Mouse (Mus musculus) MEL (cell line): ENCODE measurements around the gene Arhgef2. TPM values are rescaled to one million over a fixed set of nuclear protein-coding genes. Genes with fewer than 3 reads are reported as not detected.

Source experiments
- DNase-seq: peaks from one replicate; pipeline ENCODE4 v3.0.0; 2011; ENCODE audit warnings: low read depth, low spot score
- H3K27ac ChIP-seq: 2 replicates; pipeline ENCODE4 v1.5.1; 2012; ENCODE audit warnings: low read depth, mild to moderate bottlenecking, control low read depth, low read length, moderate library complexity; ENCODE audit not compliant: control insufficient read depth
- H3K27me3 ChIP-seq, 2 experiments: fragments of 150-350 bp in 1 of 2; sonication (generic) in 1 of 2; 2 replicates each; pipeline ENCODE4 v1.6.1; 2012; ENCODE audit warnings: low read length in 2 of 2, mild to moderate bottlenecking in 2 of 2, improper control_type of control experiment in 1 of 2, moderate library complexity in 1 of 2; ENCODE audit not compliant: insufficient read depth in 2 of 2, control insufficient read depth in 1 of 2
- H3K36me3 ChIP-seq, 2 experiments: 2 replicates each; pipeline ENCODE4 v1.6.1; 2012 to 2014; ENCODE audit warnings: low read length in 2 of 2, improper control_type of control experiment in 1 of 2, inconsistent platforms in 1 of 2, mild to moderate bottlenecking in 1 of 2; ENCODE audit not compliant: insufficient read depth in 2 of 2, control insufficient read depth in 1 of 2
- H3K4me1 ChIP-seq, 2 experiments: fragments of 150-350 bp in 1 of 2; sonication (generic) in 1 of 2; 2 replicates each; pipeline ENCODE4 v1.6.1; 2012; ENCODE audit warnings: low read length in 2 of 2, improper control_type of control experiment in 1 of 2, mild to moderate bottlenecking in 1 of 2; ENCODE audit not compliant: insufficient read depth in 2 of 2, control insufficient read depth in 1 of 2
- H3K4me3 ChIP-seq, 2 experiments: fragments of 150-350 bp in 1 of 2; sonication (generic) in 1 of 2; 2 replicates each; pipeline ENCODE4 v1.5.1; 2012; ENCODE audit warnings: low read depth in 2 of 2, low read length in 2 of 2, mild to moderate bottlenecking in 2 of 2, moderate library complexity in 2 of 2, control low read depth in 1 of 2, improper control_type of control experiment in 1 of 2; ENCODE audit not compliant: control insufficient read depth in 1 of 2, insufficient read depth in 1 of 2
- H3K79me2 ChIP-seq: 2 replicates; pipeline ENCODE4 v1.6.1; 2012; ENCODE audit warnings: mild to moderate bottlenecking, low read length, moderate library complexity; ENCODE audit not compliant: control insufficient read depth, poor library complexity, insufficient read depth
- H3K9ac ChIP-seq: 2 replicates; pipeline ENCODE4 v1.6.1; 2012; ENCODE audit warnings: low read depth, mild to moderate bottlenecking, control low read depth, low read length, moderate library complexity; ENCODE audit not compliant: control insufficient read depth, poor library complexity, severe bottlenecking
- H3K9me3 ChIP-seq: fragments of 150-350 bp; sonication (generic); replicated peaks from 2 replicates; pipeline ENCODE4 v1.6.1; 2012; ENCODE audit warnings: mild to moderate bottlenecking, low read length, improper control_type of control experiment, moderate library complexity; ENCODE audit not compliant: insufficient read depth
- CHD1 ChIP-seq: IDR thresholded peaks from 2 replicates; pipeline ENCODE4 v1.6.1; 2012; ENCODE audit warnings: low read depth, mild to moderate bottlenecking, inconsistent platforms, low read length, improper control_type of control experiment
- CTCF ChIP-seq, 3 experiments: IDR thresholded peaks in 2 of 3; conservative IDR thresholded peaks in 1 of 3; 2 replicates each; pipeline ENCODE4 v1.5.1; 2011 to 2012; ENCODE audit warnings: low read length in 3 of 3, low read depth in 2 of 3, mild to moderate bottlenecking in 2 of 3, improper control_type of control experiment in 1 of 3, inconsistent platforms in 1 of 3, mixed read lengths in 1 of 3, moderate library complexity in 1 of 3; ENCODE audit not compliant: control insufficient read depth in 1 of 3, insufficient read depth in 1 of 3, poor library complexity in 1 of 3, severe bottlenecking in 1 of 3
- ELF1 ChIP-seq: IDR thresholded peaks from 2 replicates; pipeline ENCODE4 v1.6.1; 2014; ENCODE audit warnings: low read depth, mild to moderate bottlenecking, inconsistent platforms, low read length, improper control_type of control experiment, moderate library complexity
- ETS1 ChIP-seq: IDR thresholded peaks from 2 replicates; pipeline ENCODE4 v1.6.1; 2012; ENCODE audit warnings: low read depth, mild to moderate bottlenecking, inconsistent platforms, low read length, improper control_type of control experiment, moderate library complexity
- GATA1 ChIP-seq: IDR thresholded peaks from 2 replicates; pipeline ENCODE4 v1.6.1; 2011; ENCODE audit warnings: low read depth, low read length, improper control_type of control experiment
- HCFC1 ChIP-seq: IDR thresholded peaks from 2 replicates; pipeline ENCODE4 v1.6.1; 2012; ENCODE audit warnings: low read depth, mild to moderate bottlenecking, inconsistent platforms, low read length, improper control_type of control experiment, moderate library complexity
- MAX ChIP-seq: IDR thresholded peaks from 2 replicates; pipeline ENCODE4 v1.6.1; 2011; ENCODE audit warnings: low read length, improper control_type of control experiment
- MAZ ChIP-seq: IDR thresholded peaks from 2 replicates; pipeline ENCODE4 v1.6.1; 2012; ENCODE audit warnings: low read depth, mild to moderate bottlenecking, inconsistent platforms, low read length, improper control_type of control experiment
- MXI1 ChIP-seq: IDR thresholded peaks from 2 replicates; pipeline ENCODE4 v1.6.1; 2011; ENCODE audit warnings: mild to moderate bottlenecking, low read depth, low read length, improper control_type of control experiment
- MYB ChIP-seq: IDR thresholded peaks from 2 replicates; pipeline ENCODE4 v1.6.1; 2011; ENCODE audit warnings: mild to moderate bottlenecking, low read depth, low read length, improper control_type of control experiment
- MYC ChIP-seq: IDR thresholded peaks from 2 replicates; pipeline ENCODE4 v1.6.1; 2011; ENCODE audit warnings: low read depth, mild to moderate bottlenecking, low read length, improper control_type of control experiment, moderate library complexity
- NRF1 ChIP-seq: IDR thresholded peaks from 2 replicates; pipeline ENCODE4 v1.6.1; 2014; ENCODE audit warnings: low read depth, mild to moderate bottlenecking, inconsistent platforms, low read length, improper control_type of control experiment, moderate library complexity; ENCODE audit not compliant: poor library complexity, insufficient read depth, severe bottlenecking
- POLR2AphosphoS2 ChIP-seq: IDR thresholded peaks from 2 replicates; pipeline ENCODE4 v1.6.1; 2011; ENCODE audit warnings: low read length, improper control_type of control experiment
- RCOR1 ChIP-seq: IDR thresholded peaks from 2 replicates; pipeline ENCODE4 v1.6.1; 2012; ENCODE audit warnings: low read depth, mild to moderate bottlenecking, inconsistent platforms, low read length, improper control_type of control experiment
- SMC3 ChIP-seq: IDR thresholded peaks from 2 replicates; pipeline ENCODE4 v1.6.1; 2011; ENCODE audit warnings: low read depth, low read length, improper control_type of control experiment
- TAL1 ChIP-seq: IDR thresholded peaks from 2 replicates; pipeline ENCODE4 v1.6.1; 2012; ENCODE audit warnings: mild to moderate bottlenecking, inconsistent platforms, low read length, moderate library complexity, mixed read lengths
- USF1 ChIP-seq: IDR thresholded peaks from 2 replicates; pipeline ENCODE4 v1.6.1; 2014; ENCODE audit warnings: low read depth, mild to moderate bottlenecking, inconsistent platforms, low read length, improper control_type of control experiment, moderate library complexity
- ZC3H11A ChIP-seq: IDR thresholded peaks from 2 replicates; pipeline ENCODE4 v1.6.1; 2012; ENCODE audit warnings: low read depth, mild to moderate bottlenecking, inconsistent platforms, low read length, improper control_type of control experiment
- ZMIZ1 ChIP-seq: IDR thresholded peaks from 2 replicates; pipeline ENCODE4 v1.6.1; 2012; ENCODE audit warnings: low read depth, mild to moderate bottlenecking, inconsistent platforms, low read length, improper control_type of control experiment, moderate library complexity
- ZNF384 ChIP-seq: IDR thresholded peaks from 2 replicates; pipeline ENCODE4 v1.6.1; 2012; ENCODE audit warnings: low read depth, mild to moderate bottlenecking, inconsistent platforms, low read length, improper control_type of control experiment
- polyA plus RNA-seq, 2 experiments: library from polyadenylated mRNA; stranded (reverse) in 1 of 2; unstranded in 1 of 2; fragments of >175 nt in 1 of 2; fragments of >200 nt in 1 of 2; gene quantifications; 2 replicates each; pipeline versions ENCODE4 v1.2.1 to v1.2.4; 2012; ENCODE audit warnings: low replicate concordance in 2 of 2, low read depth in 1 of 2; ENCODE audit not compliant: insufficient read length in 2 of 2, insufficient read depth in 1 of 2, missing spikeins in 1 of 2
- total RNA-seq: library from RNA; depleted of rRNA; stranded (reverse); fragments of 300-350 nt; gene quantifications from 2 replicates; pipeline ENCODE4 v1.2.3, GENCODE M21; 2012

Gene Arhgef2
- total and polyA plus RNA-seq, 3 experiments, result 113 to 183 TPM; not detected in 1

- TF ChIP-seq ZMIZ1, result peak; percentile 96
- peak; percentile 98; the same call in 1 of the 2 replicates for TF ChIP-seq POLR2AphosphoS2
- peak; percentile 92 for TF ChIP-seq ELF1
- TF ChIP-seq HCFC1, result peak; percentile 98
- TF ChIP-seq USF1, result peak; percentile 69
These were observed 79.5 kb downstream of the Arhgef2 start, which contains the start of gene Khdc4 (continued) for GRCm38 (mm10) chr3:88684980-88685941.

GRCm38 (mm10) chr3:88685958-88686451 lies 80.2 kb downstream of the Arhgef2 start:
- Histone ChIP-seq H3K4me1 (peaks cover 8 to 13% of the 10 kb centered on the region in 2 experiments), H3K9ac (peak overlapping the region; percentile 84), H3K4me3 (peak overlapping the region; percentile 78 to 97), H3K27ac (peak overlapping the region; percentile 74), H3K9me3 (no peaks in the 10 kb centered on the region), H3K79me2 (peaks cover 33% of the 10 kb centered on the region), H3K36me3 (peaks cover 28 to 39% of the 10 kb centered on the region in 2 experiments), H3K27me3 (no peaks in the 10 kb centered on the region)
- peak; percentile 76 for DNase-seq
- peak in 1 of 3 experiments; percentile 2; a peak in 1 of 6 replicates for TF ChIP-seq CTCF (IDR thresholded peaks at IDR 0.05 in 2 of 3, conservative IDR thresholded peaks at IDR 0.05 in 1 of 3; ENCODE audit: control insufficient read depth in 1 of 3, insufficient read depth in 1 of 3, low read depth in 2 of 3, low read length in 3 of 3, poor library complexity in 1 of 3, severe bottlenecking in 1 of 3)
- no peak for TF ChIP-seq MAZ
- TF ChIP-seq USF1, result no peak; the same call in 1 of the 2 replicates
- TF ChIP-seq MXI1, result 0 out of 2 replicates have a peak, but pooled peaks have one; percentile 4
- peak; percentile 19; the same call in 1 of the 2 replicates for TF ChIP-seq SMC3
- 0 out of 2 replicates have a peak, but pooled peaks have one; percentile 13 for TF ChIP-seq GATA1
- TF ChIP-seq, all 39 proteins: peak for 4

- peak overlapping the region; percentile 74 for H3K27ac ChIP-seq
- peak; percentile 66 for DNase-seq
These were observed 81.2 kb downstream of the Arhgef2 start for GRCm38 (mm10) chr3:88686734-88687611.

More at GRCm38 (mm10) chr3:88686734-88687611, 81.2 kb downstream of the Arhgef2 start:
- Histone ChIP-seq H3K4me3 (peak overlapping the region; percentile 78 to 97), H3K27me3 (no peaks in the 10 kb centered on the region), H3K9me3 (no peaks in the 10 kb centered on the region), H3K79me2 (peaks cover 33% of the 10 kb centered on the region), H3K4me1 (peaks cover 8 to 13% of the 10 kb centered on the region in 2 experiments), H3K9ac (peak overlapping the region; percentile 84), H3K36me3 (peaks cover 28 to 46% of the 10 kb centered on the region in 2 experiments)
- no peak for TF ChIP-seq TAL1
- no peak; the same call in 1 of the 2 replicates for TF ChIP-seq SMC3
- peak; percentile 64 for TF ChIP-seq MAX
- no peak for TF ChIP-seq ZC3H11A
- TF ChIP-seq ZMIZ1, result no peak
- TF ChIP-seq ETS1, result no peak
- no peak for TF ChIP-seq CHD1
- TF ChIP-seq ZNF384, result no peak
- TF ChIP-seq MYB, result no peak
- no peak; the same call in 1 of the 2 replicates for TF ChIP-seq POLR2AphosphoS2
- TF ChIP-seq MYC, result peak; percentile 55; the same call in 1 of the 2 replicates
- no peak for TF ChIP-seq RCOR1
- peak; percentile 48; the same call in 1 of the 2 replicates for TF ChIP-seq HCFC1
- TF ChIP-seq NRF1, result peak; percentile 71
